Mouse (Mus musculus): ENCODE measurements around the gene Ntn3. TPM values are rescaled to one million over a fixed set of nuclear protein-coding genes. Genes with fewer than 3 reads are reported as not detected.

Gene Ntn3
- 3.8 and 4.5 TPM in 2 replicates for polyA plus RNA-seq (2012; rRNA removed)

DNA sequence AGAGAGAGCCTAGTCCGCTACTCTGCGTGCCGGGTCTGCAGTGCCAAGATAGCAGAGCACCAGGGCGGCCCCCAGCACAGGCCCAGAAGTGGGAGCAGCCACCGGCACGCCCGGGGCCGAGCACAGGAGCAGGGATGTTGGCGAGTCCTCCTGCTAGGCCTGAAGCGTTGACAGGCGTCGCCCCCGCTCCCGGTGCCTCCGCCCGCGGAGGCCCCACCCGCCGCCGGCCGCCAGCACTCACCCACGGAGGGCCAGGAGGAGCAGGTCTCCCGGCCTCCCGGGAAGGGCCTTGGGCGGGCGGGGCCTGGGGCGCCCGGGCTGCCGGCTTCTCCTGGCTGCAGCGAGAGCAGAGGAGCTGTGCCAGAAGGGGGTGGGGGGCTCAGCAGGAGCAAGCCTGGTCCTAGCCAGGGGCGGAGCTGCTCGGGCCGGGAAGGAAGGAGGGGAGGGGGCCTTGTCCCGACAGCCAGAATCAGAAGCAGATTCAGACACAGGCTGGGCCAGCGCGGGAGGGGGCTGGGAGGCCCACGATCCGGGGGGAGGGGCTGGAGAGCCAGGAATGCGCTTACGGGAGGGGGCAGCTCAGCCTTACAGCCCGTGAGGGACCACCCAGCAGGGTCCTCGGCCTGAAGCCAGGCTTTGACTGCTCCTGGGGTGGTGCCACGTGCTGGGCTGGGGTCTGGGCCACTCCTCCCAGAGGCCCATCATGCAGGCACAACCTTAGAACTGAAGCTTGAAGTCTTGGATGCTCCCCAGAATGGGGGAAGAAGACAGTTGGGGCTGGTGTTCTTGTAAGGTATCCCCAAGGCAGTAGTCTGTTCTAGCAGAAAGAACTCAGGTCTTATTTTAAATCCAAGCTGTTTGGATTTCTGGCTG, at the start of gene Ntn3:
Ntn3 (minus strand) TSS at position 489 of the 873 bp plus-strand sequence.
- no peak for TF ChIP-seq CTCF (IDR thresholded peaks at IDR 0.05; ENCODE audit: borderline replicate concordance, insufficient read depth, low read depth, low read length)
- no peak for TF ChIP-seq POLR2A (IDR thresholded peaks at IDR 0.05; ENCODE audit: borderline replicate concordance, insufficient read depth, low read length)
- Histone ChIP-seq H3K27me3 (ENCODE audit: control insufficient read depth, insufficient read depth, low read length) (no peaks in the 10 kb centered on the region), H3K4me3 (replicated peaks; ENCODE audit: insufficient read depth, low read depth, low read length) (peak within 1 kb of the TSS; percentile 15), H3K4me1 (ENCODE audit: control insufficient read depth, insufficient read depth, low read length) (peaks cover 24% of the 10 kb centered on the region), H3K27ac (ENCODE audit: insufficient read depth, low read length) (peak within 1 kb of the TSS; percentile 6; the same call in 1 of the 2 replicates)
- DNase-seq, result peak; percentile 49 to 62
- 7% methylated on average over 41 of the region's 43 CpGs for WGBS

- no peak for DNase-seq
- no peak overlapping the region for H3K27ac ChIP-seq (ENCODE audit: insufficient read depth, low read length)
- H3K4me3 ChIP-seq (replicated peaks; ENCODE audit: insufficient read depth, low read depth, low read length), result no peak overlapping the region
- no peaks in the 10 kb centered on the region for H3K4me1 ChIP-seq (ENCODE audit: control insufficient read depth, insufficient read depth, low read length)
- H3K27me3 ChIP-seq (ENCODE audit: control insufficient read depth, insufficient read depth, low read length), result no peaks in the 10 kb centered on the region
- TF ChIP-seq CTCF (IDR thresholded peaks at IDR 0.05; ENCODE audit: borderline replicate concordance, insufficient read depth, low read depth, low read length), result no peak
- TF ChIP-seq POLR2A (IDR thresholded peaks at IDR 0.05; ENCODE audit: borderline replicate concordance, insufficient read depth, low read length), result no peak
- 79% methylated on average over 4 of the region's 4 CpGs for WGBS
These were observed 49.6 kb upstream of the Ntn3 start for GRCm38 (mm10) chr17:24258981-24259380.

- Histone ChIP-seq H3K4me3 (replicated peaks; ENCODE audit: insufficient read depth, low read depth, low read length) (no peak overlapping the region), H3K4me1 (ENCODE audit: control insufficient read depth, insufficient read depth, low read length) (peaks cover 7% of the 10 kb centered on the region), H3K27me3 (ENCODE audit: control insufficient read depth, insufficient read depth, low read length) (no peaks in the 10 kb centered on the region), H3K27ac (ENCODE audit: insufficient read depth, low read length) (no peak overlapping the region)
- TF ChIP-seq CTCF (IDR thresholded peaks at IDR 0.05; ENCODE audit: borderline replicate concordance, insufficient read depth, low read depth, low read length), result no peak
- TF ChIP-seq POLR2A (IDR thresholded peaks at IDR 0.05; ENCODE audit: borderline replicate concordance, insufficient read depth, low read length), result no peak
- WGBS, result 99% methylated on average over 2 of the region's 2 CpGs
- DNase-seq, result no peak
These were observed 43.0 kb upstream of the Ntn3 start for GRCm38 (mm10) chr17:24252329-24252728.

GRCm38 (mm10) chr17:24251320-24252069, 42.2 kb upstream of the Ntn3 start, which contains the start of gene Ccnf:
Gene Ccnf (minus strand): TSS chr17:24251484.
- WGBS, result under 1% methylated on average over 48 of the region's 48 CpGs
- Histone ChIP-seq H3K27ac (ENCODE audit: insufficient read depth, low read length) (peak within 1 kb of the TSS; percentile 21; the same call in 1 of the 2 replicates), H3K4me1 (ENCODE audit: control insufficient read depth, insufficient read depth, low read length) (peaks cover 7% of the 10 kb centered on the region), H3K4me3 (replicated peaks; ENCODE audit: insufficient read depth, low read depth, low read length) (peak within 1 kb of the TSS; percentile 92), H3K27me3 (ENCODE audit: control insufficient read depth, insufficient read depth, low read length) (no peaks in the 10 kb centered on the region)
- TF ChIP-seq CTCF (IDR thresholded peaks at IDR 0.05; ENCODE audit: borderline replicate concordance, insufficient read depth, low read depth, low read length) (no peak), POLR2A (IDR thresholded peaks at IDR 0.05; ENCODE audit: borderline replicate concordance, insufficient read depth, low read length) (peak; percentile 61)
- DNase-seq, result peak; percentile 98

- peak overlapping the region; percentile 21; the same call in 1 of the 2 replicates for H3K27ac ChIP-seq (ENCODE audit: insufficient read depth, low read length)
These were observed 41.6 kb upstream of the Ntn3 start for GRCm38 (mm10) chr17:24250988-24251319.

GRCm38 (mm10) chr17:24248641-24249040, 39.3 kb upstream of the Ntn3 start:
- Histone ChIP-seq H3K27ac (ENCODE audit: insufficient read depth, low read length) (no peak overlapping the region), H3K4me3 (replicated peaks; ENCODE audit: insufficient read depth, low read depth, low read length) (no peak overlapping the region), H3K27me3 (ENCODE audit: control insufficient read depth, insufficient read depth, low read length) (no peaks in the 10 kb centered on the region), H3K4me1 (ENCODE audit: control insufficient read depth, insufficient read depth, low read length) (peaks cover 7% of the 10 kb centered on the region)
- no peak for TF ChIP-seq CTCF (IDR thresholded peaks at IDR 0.05; ENCODE audit: borderline replicate concordance, insufficient read depth, low read depth, low read length)
- TF ChIP-seq POLR2A (IDR thresholded peaks at IDR 0.05; ENCODE audit: borderline replicate concordance, insufficient read depth, low read length), result no peak
- 99% methylated on average over 2 of the region's 2 CpGs for WGBS
- no peak for DNase-seq

More at GRCm38 (mm10) chr17:24250988-24251319, 41.6 kb upstream of the Ntn3 start:
- TF ChIP-seq CTCF (IDR thresholded peaks at IDR 0.05; ENCODE audit: borderline replicate concordance, insufficient read depth, low read depth, low read length) (no peak), POLR2A (IDR thresholded peaks at IDR 0.05; ENCODE audit: borderline replicate concordance, insufficient read depth, low read length) (no peak)
- Histone ChIP-seq H3K4me3 (replicated peaks; ENCODE audit: insufficient read depth, low read depth, low read length) (peak overlapping the region; percentile 92), H3K27me3 (ENCODE audit: control insufficient read depth, insufficient read depth, low read length) (no peaks in the 10 kb centered on the region), H3K4me1 (ENCODE audit: control insufficient read depth, insufficient read depth, low read length) (peaks cover 7% of the 10 kb centered on the region)
- WGBS, result 1% methylated on average over 32 of the region's 32 CpGs
- DNase-seq, result no peak

GRCm38 (mm10) chr17:24244061-24244460, 34.7 kb upstream of the Ntn3 start:
- DNase-seq, result no peak
- no peaks in the 10 kb centered on the region for H3K4me1 ChIP-seq (ENCODE audit: control insufficient read depth, insufficient read depth, low read length)

More at GRCm38 (mm10) chr17:24244061-24244460, 34.7 kb upstream of the Ntn3 start:
- TF ChIP-seq POLR2A (IDR thresholded peaks at IDR 0.05; ENCODE audit: borderline replicate concordance, insufficient read depth, low read length) (no peak), CTCF (IDR thresholded peaks at IDR 0.05; ENCODE audit: borderline replicate concordance, insufficient read depth, low read depth, low read length) (no peak)
- H3K27me3 ChIP-seq (ENCODE audit: control insufficient read depth, insufficient read depth, low read length), result no peaks in the 10 kb centered on the region
- WGBS, result 90% methylated on average over 8 of the region's 8 CpGs
- no peak overlapping the region for H3K27ac ChIP-seq (ENCODE audit: insufficient read depth, low read length)
- no peak overlapping the region for H3K4me3 ChIP-seq (replicated peaks; ENCODE audit: insufficient read depth, low read depth, low read length)

All from cerebellum, adult 2 months (tissue).